Comparison of ENCODE assay signal across 15 mouse cellular contexts in genomic region chr5:102006218-102006941, GRCm38 (mm10).
DNase-seq lines count a peak whose midpoint lies in the region; ATAC-seq and TF ChIP-seq lines count a peak whose summit lies in the region.
"Had no signal": no experiment of that assay in that cellular context is flagged by ENCODE, and none has a peak within 500 bp of the region (broad histone marks: within the 10 kb centered on the region; RNA-seq: fewer than 3 reads in every experiment).

No protein-coding gene starts in this region.

- no peak overlapping the region for H3K9ac ChIP-seq in liver, adult 2 months (ENCODE audit: low read depth, low read length)

- peak; percentile 85 for DNase-seq in heart, adult 11 months
- DNase-seq in heart, adult 9 months (ENCODE audit: low spot score in 2 of 2), result no peak
- DNase-seq in liver, adult 2 months (ENCODE audit: extremely low read depth, low read depth, low spot score), result peak; percentile 60
- DNase-seq in liver, result no peak
- peak; percentile 81 for DNase-seq in cerebellum, adult 9-11 months
- DNase-seq in lung, adult 2 months, result no peak
- DNase-seq in lung, postnatal 25 days (ENCODE audit: low spot score), result no peak
- DNase-seq: adrenal gland, postnatal 10 days; kidney, adult 11 months; kidney, postnatal 36 days; right cerebral cortex, postnatal 14 days had no signal

- no peak for ATAC-seq in frontal cortex, adult (ENCODE audit: low TSS enrichment)
- ATAC-seq: hindbrain, embryonic 16.5 days; midbrain, embryonic 16.5 days had no signal

- peaks cover 18% of the 10 kb centered on the region for H3K79me2 ChIP-seq in liver, adult 2 months (ENCODE audit: control insufficient read depth, insufficient read depth, low read length)

- no peak overlapping the region for H3K27ac ChIP-seq in liver, adult 2 months (replicated peaks; ENCODE audit: insufficient read depth, low read depth, low read length)
- H3K27ac ChIP-seq: forebrain, embryonic 10.5 days had no signal

- no peaks in the 10 kb centered on the region for H3K36me3 ChIP-seq in liver, adult 2 months (ENCODE audit: control insufficient read depth, insufficient read depth, low read length)

- no peak overlapping the region for H3K4me3 ChIP-seq in liver, adult 2 months (ENCODE audit: insufficient read depth, low read depth, low read length)
- no peak overlapping the region for H3K4me3 ChIP-seq in lung, adult 2 months (replicated peaks; ENCODE audit: extremely low read depth, low read depth, low read length)
- H3K4me3 ChIP-seq: forebrain, embryonic 10.5 days had no signal

- TF ChIP-seq POLR2A in liver, adult 2 months (IDR thresholded peaks at IDR 0.05; ENCODE audit: extremely low read depth, insufficient read depth, low read length), result no peak
- no peak for TF ChIP-seq POLR2A in lung, adult 2 months (IDR thresholded peaks at IDR 0.05; ENCODE audit: borderline replicate concordance, extremely low read depth, low read depth, low read length)

- H3K27me3 ChIP-seq in liver, adult 2 months (ENCODE audit: control insufficient read depth, insufficient read depth, low read length), result no peaks in the 10 kb centered on the region

- WGBS in liver, adult 2 months, result 85% methylated on average over 6 of the region's 6 CpGs
- WGBS in lung, adult 2 months, result 80% methylated on average over 6 of the region's 6 CpGs

- peaks cover 28% of the 10 kb centered on the region for H3K4me1 ChIP-seq in liver, adult 2 months (ENCODE audit: control insufficient read depth, insufficient read depth, low read length)
- H3K4me1 ChIP-seq in lung, adult 2 months (ENCODE audit: control insufficient read depth, insufficient read depth, low read length), result peaks cover 12% of the 10 kb centered on the region; the same call in 1 of the 2 replicates
- H3K4me1 ChIP-seq: forebrain, embryonic 10.5 days had no signal

- TF ChIP-seq CTCF in liver, adult 2 months (IDR thresholded peaks at IDR 0.05; ENCODE audit: low read depth, low read length), result no peak
- no peak for TF ChIP-seq CTCF in lung, adult 2 months (IDR thresholded peaks at IDR 0.05; ENCODE audit: insufficient read depth, low read length)

Comparison
In these comparisons a context has a peak if more than half of its experiments do, and no peak if none do; other contexts are left out.
1. DNase-seq: peak in heart, adult 11 months (single experiment), liver, adult 2 months (single experiment) and cerebellum, adult 9-11 months (single experiment); none in heart, adult 9 months (0 of 2), liver (single experiment), lung, adult 2 months (single experiment) and lung, postnatal 25 days (single experiment).